Mouse (Mus musculus): ENCODE data around the gene Jag1.

The Jag1 gene

DNA sequence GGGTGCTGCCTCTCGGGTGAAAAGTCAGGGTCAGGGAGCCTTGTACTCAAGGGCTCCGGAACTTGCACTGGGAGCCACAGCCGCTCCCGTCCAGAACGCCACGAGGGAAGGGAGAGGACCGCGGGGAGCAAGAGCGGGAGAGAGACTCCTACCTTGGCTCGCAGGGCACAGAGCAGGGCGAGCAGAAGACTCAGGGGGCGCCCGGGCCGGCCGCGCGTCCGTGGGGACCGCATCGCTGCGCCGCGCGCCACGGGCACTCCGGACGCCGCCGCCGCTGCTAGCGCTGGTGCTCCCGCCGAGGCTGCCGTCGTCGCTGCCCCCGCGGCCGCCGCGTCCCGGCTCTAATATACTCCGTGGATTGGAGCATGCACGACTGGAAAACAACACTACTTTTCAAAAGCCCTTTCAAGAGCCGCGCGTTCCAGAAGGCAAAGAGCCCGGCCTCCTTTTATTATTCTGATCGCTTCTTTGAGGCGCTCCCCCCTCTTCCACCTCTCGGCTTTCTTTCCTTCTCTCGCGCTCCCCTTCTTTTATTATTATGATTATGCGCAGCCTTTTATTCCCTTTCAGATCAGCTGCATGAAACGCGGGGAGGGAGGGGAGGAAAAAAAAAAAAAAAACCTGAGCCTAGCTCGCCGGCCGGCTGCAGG, at the start of gene Jag1:
Gene Jag1 (minus strand): TSS at position 620 of the 650 bp plus-strand sequence.
- peak in 1 of 2 experiments; percentile 61 for DNase-seq (ENCODE audit: low spot score in 2 of 2)

- no peak for DNase-seq (ENCODE audit: low spot score in 2 of 2)
Observed at GRCm38 (mm10) chr2:137156018-137156417, 39.6 kb upstream of the Jag1 start.

- no peak for DNase-seq (ENCODE audit: low spot score in 2 of 2)
Observed at GRCm38 (mm10) chr2:137153825-137154224, 37.4 kb upstream of the Jag1 start.

DNA sequence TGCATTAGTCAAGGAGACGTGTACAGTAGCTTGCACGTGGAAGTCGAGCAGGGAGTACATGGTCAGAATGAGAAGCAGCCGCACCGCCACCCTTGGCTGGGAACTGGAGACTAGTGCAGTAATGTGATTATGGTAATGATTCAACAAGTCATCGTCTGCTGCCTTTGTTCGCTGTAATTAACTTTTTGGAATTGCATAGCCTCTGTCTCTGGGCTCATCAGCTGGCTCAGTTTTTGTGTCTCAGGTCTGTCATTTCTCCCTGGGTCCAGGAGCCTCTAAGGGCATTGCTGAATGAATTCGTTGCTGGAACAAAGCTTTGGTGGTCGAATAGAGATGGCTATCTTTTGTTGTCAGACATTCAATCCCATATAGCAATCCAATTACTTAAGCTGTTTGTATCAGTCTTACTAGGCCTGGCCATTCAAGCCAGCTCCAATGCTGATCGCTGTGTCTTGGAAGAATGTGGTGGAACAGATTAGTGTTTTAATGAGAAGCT, 36.8 kb upstream of the Jag1 start:
- no peak for DNase-seq (ENCODE audit: low spot score in 2 of 2)

GRCm38 (mm10) chr2:137150953-137151352, 34.5 kb upstream of the Jag1 start:
- DNase-seq (ENCODE audit: low spot score in 2 of 2), result no peak

DNA sequence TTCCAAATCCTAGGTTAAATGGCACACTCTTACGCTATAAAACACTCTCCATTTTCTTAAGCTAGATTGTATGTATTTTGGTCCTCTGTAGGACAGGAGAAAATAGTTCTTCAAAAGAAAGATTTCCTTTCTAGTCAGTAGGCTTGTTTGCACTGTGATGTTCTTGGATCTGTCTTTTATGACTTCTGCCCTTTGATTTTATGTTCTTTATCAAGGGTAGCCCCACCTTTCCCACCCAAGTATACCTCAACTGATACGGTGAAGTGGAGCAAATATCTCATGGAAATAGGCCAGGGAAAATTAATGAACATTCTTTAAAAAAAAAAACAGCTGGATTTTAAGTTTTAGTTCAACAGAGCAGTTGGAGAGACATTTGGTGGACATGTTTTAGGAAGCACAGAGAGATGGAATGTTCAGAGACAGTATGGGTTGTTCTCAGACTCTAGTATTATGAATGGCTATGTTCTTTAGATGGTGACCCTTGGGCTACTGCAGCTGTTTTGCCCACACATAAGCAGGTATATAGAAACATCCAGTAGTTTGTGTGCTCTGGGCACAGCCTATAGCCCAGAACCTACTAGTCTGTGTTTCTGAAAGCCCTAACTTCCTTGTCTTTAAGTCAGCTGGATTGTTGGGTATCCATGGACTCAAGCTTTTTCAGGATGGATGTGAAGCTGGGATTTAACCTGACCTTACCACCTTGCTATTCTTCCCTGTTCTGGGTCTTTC, 30.7 kb upstream of the Jag1 start:
- no peak for DNase-seq (ENCODE audit: low spot score in 2 of 2)

DNA sequence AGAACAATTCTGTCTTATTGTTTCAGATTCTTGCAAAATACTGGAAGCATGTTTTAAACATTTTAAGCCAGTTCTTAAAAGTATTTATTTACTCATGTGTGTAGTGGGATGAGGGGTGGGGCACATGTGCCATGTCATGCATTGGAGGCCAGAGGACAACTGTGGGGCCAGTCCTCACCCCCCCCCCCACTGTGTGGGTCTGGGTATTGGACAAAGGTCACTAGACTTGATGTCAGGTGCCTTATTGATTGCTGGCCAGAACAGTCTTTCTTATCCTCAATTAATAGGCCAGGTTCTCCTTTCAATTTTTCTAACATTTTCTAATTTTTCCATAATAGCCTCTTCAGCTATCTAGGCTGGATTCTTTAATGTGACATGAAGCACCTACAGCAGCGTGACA, 21.6 kb upstream of the Jag1 start:
- DNase-seq (ENCODE audit: low spot score in 2 of 2), result no peak

- peak in 1 of 2 experiments; percentile 8 for DNase-seq (ENCODE audit: low spot score in 2 of 2)
Observed at GRCm38 (mm10) chr2:137134035-137134434, 17.6 kb upstream of the Jag1 start.

DNA sequence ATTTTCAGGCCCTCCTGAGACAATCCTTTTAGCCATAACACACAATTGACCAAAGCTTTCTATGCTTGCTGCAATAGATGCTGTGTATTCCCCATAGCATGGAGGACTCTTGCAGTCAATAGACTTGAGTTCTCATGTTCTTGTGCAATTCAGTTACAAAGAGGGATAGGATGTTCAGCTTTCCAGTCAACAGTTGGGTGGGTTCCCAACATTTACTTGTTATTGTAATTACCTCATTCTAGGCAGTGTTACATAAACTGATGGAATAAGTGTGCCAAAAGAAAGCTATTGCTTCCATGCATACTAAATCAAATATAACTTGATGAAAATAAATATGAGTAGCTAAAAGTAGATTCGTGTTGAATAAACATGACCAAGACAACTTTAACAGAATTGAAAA, 8.4 kb upstream of the Jag1 start:
- DNase-seq (ENCODE audit: low spot score in 2 of 2), result no peak

DNA sequence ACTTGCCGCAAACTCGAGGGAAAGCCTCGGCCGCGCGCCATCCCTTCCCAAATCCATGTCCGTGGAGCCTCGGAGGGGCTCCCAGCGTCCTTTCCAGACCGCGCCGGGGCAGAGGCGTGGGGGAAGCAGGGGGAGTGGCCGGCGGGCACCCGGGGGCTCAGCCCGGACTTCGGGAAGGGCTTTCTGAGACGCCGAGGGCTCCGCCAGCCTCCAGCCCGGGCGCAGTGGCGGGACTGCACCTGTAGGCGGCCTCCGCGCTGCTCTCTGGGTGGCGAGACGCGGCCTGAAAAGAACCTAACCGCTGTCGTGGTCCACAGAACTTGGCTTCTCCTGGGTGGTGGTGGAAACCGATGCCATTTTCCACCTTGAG, 862 bp upstream of the Jag1 start:
- DNase-seq (ENCODE audit: low spot score in 2 of 2), result peak; percentile 74 to 94

- DNase-seq (ENCODE audit: low spot score in 2 of 2), result peak; percentile 92
Observed at GRCm38 (mm10) chr2:137116675-137117320, 354 bp upstream of the Jag1 start.

- DNase-seq (ENCODE audit: low spot score in 2 of 2), result no peak
Observed at GRCm38 (mm10) chr2:137115241-137116024, 1.0 kb downstream of the Jag1 start.

DNA sequence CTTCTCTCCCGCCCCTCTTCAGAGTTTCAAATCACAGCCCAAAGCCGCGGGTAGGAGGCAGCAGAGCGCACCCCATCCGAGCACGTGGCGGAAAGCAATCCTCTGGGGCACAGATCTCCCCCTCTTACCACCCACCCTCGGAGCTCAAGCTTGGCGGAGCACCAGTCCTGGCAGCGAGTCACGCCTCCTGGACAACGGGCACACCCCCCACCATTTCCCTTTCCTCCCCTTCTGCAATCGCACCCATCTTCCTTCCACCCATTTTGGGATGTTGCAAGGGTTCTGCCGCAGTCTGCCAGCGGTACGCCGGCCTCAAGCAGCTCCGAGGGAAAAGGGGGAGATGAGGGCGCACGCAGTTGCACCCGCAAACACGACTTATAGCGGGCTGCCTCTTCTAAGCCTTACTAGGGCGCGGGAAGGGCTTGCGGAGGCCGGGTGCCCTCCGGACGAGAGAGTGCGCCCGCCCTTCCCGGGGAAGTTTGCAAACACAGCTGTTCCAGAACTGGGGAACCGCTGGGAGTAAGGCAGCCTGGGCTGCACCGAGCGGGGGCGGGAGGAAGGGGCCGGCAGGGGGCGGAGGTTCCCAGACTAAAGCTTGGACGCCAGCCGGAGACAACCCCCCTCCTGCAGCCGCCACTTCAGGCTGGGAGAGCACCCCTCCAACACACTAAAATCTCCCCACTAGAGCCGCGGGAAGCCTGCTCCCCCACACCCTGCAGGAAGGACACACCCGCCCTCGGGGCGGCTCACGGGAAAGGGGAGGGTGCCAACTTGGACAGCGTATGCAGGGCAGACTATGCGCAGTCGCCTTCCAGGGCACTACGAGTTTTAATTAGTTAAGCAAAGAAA, 2.0 kb downstream of the Jag1 start:
- peak; percentile 72 to 81 for DNase-seq (ENCODE audit: low spot score in 2 of 2)

GRCm38 (mm10) chr2:137113288-137114061, 3.0 kb downstream of the Jag1 start:
- no peak for DNase-seq (ENCODE audit: low spot score in 2 of 2)

GRCm38 (mm10) chr2:137110214-137110898, 6.1 kb downstream of the Jag1 start:
- no peak for DNase-seq (ENCODE audit: low spot score in 2 of 2)

GRCm38 (mm10) chr2:137109321-137110213, 6.9 kb downstream of the Jag1 start:
- no peak for DNase-seq (ENCODE audit: low spot score in 2 of 2)

- DNase-seq (ENCODE audit: low spot score in 2 of 2), result no peak
Observed at GRCm38 (mm10) chr2:137107946-137108345, 8.5 kb downstream of the Jag1 start.

DNA sequence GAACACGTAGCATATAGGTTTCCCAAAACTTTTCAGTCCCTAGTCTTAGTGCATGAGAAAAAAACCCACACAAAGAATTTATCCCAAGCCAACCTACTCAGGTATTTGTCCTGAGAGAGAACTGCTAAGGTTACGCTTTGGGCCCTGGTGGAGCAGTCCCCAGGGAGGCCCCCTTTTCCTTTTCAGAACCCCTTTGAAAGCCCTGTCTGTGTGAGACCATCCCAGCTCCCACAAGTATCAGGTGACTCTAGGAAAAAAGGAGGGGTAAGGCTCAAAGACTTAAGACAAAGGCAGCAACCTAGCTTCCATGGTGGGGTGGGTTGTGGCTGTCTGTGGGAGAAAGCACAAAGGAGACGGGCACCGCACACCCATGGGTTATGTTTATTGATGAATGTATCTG, 9.2 kb downstream of the Jag1 start:
- DNase-seq (ENCODE audit: low spot score in 2 of 2), result no peak

GRCm38 (mm10) chr2:137101074-137101473, 15.4 kb downstream of the Jag1 start:
- DNase-seq (ENCODE audit: low spot score in 2 of 2), result no peak
